Comparison of ENCODE assay signal across 25 mouse cellular contexts in genomic region chr13:29407619-29408018, GRCm38 (mm10).
DNase-seq lines count a peak whose midpoint lies in the region; ATAC-seq and TF ChIP-seq lines count a peak whose summit lies in the region.
"Had no signal": no experiment of that assay in that cellular context is flagged by ENCODE, and none has a peak within 500 bp of the region (broad histone marks: within the 10 kb centered on the region; RNA-seq: fewer than 3 reads in every experiment).

No protein-coding gene starts in this region.

- TF ChIP-seq POLR2A in limb, embryonic 14.5 days (IDR thresholded peaks at IDR 0.05; ENCODE audit: borderline replicate concordance, extremely low read depth, insufficient read depth, insufficient read length): no peak

- H3K36me3 ChIP-seq in heart, embryonic 16.5 days (ENCODE audit: control insufficient read depth, insufficient read depth): no peaks in the 10 kb centered on the region
- no peaks in the 10 kb centered on the region for H3K36me3 ChIP-seq in embryonic facial prominence, embryonic 10.5 days (replicated peaks)
- no peaks in the 10 kb centered on the region for H3K36me3 ChIP-seq in limb, embryonic 14.5 days (ENCODE audit: control insufficient read depth, insufficient read depth, low read length)
- H3K36me3 ChIP-seq: hindbrain, embryonic 12.5 days; intestine, embryonic 15.5 days; stomach, embryonic 15.5 days had no signal

- 0 out of 2 replicates have a peak, but pooled peaks have one; percentile 28 for ATAC-seq in heart, embryonic 16.5 days (replicated peaks; ENCODE audit: extremely low read depth, insufficient read depth, low FRiP score)
- ATAC-seq in limb, embryonic 14.5 days (ENCODE audit: low FRiP score, low read depth): peak; percentile 34; the same call in 1 of the 2 replicates
- ATAC-seq: CD4-positive, CD25-positive, alpha-beta regulatory T cell, adult 4 months; forebrain, embryonic 13.5 days; hindbrain, postnatal 0 days; intestine, embryonic 15.5 days had no signal

- no peak for DNase-seq in heart, adult 18-20 months
- DNase-seq in embryonic facial prominence, embryonic 10.5 days (ENCODE audit: low spot score): no peak
- DNase-seq in forelimb bud, embryonic 11.5 days (ENCODE audit: low read depth, low spot score): peak; percentile 63
- DNase-seq in limb, embryonic 14.5 days (ENCODE audit: low spot score): peak; percentile 7
- DNase-seq in gastrocnemius, adult 18-20 months (ENCODE audit: low spot score): no peak
- no peak for DNase-seq in gastrocnemius, postnatal 14 days
- DNase-seq: cerebellum, adult 8-10 months; cerebellum, postnatal 25 days; heart, postnatal 14 days; kidney, adult 8-10 months; kidney, postnatal 14 days; liver; lung, adult 2 months; lung, postnatal 10 days; midbrain, embryonic 14.5 days; right cerebral cortex, postnatal 25 days had no signal

- H3K4me1 ChIP-seq in heart, embryonic 16.5 days (ENCODE audit: control insufficient read depth, insufficient read depth, low read length): peaks cover 6% of the 10 kb centered on the region
- H3K4me1 ChIP-seq in embryonic facial prominence, embryonic 10.5 days: peaks cover 40% of the 10 kb centered on the region
- H3K4me1 ChIP-seq in limb, embryonic 14.5 days (ENCODE audit: control insufficient read depth, insufficient read depth, low read length): peaks cover 15% of the 10 kb centered on the region
- H3K4me1 ChIP-seq: intestine, embryonic 15.5 days; stomach, embryonic 15.5 days had no signal

- no peak overlapping the region for H3K9ac ChIP-seq in heart, embryonic 16.5 days (ENCODE audit: low read length)
- H3K9ac ChIP-seq in limb, embryonic 14.5 days (ENCODE audit: low read depth, low read length, severe bottlenecking): no peak overlapping the region
- H3K9ac ChIP-seq: forebrain, embryonic 13.5 days; hindbrain, embryonic 12.5 days; intestine, embryonic 15.5 days; liver, embryonic 14.5 days; stomach, embryonic 15.5 days had no signal

- H3K27ac ChIP-seq in heart, embryonic 16.5 days (ENCODE audit: low read length): 0 out of 2 replicates have a peak overlapping the region, but pooled peaks have one; percentile 19
- H3K27ac ChIP-seq in embryonic facial prominence, embryonic 10.5 days (replicated peaks): peak overlapping the region; percentile 76; the same call in 1 of the 2 replicates
- H3K27ac ChIP-seq in limb, embryonic 14.5 days (replicated peaks; ENCODE audit: low read depth, low read length): no peak overlapping the region
- H3K27ac ChIP-seq: forebrain, embryonic 13.5 days; hindbrain, embryonic 12.5 days; hindbrain, postnatal 0 days; intestine, embryonic 15.5 days; liver, embryonic 14.5 days; stomach, embryonic 15.5 days had no signal

- H3K27me3 ChIP-seq in heart, embryonic 16.5 days (ENCODE audit: control insufficient read depth, insufficient read depth, low read length): no peaks in the 10 kb centered on the region
- H3K27me3 ChIP-seq in embryonic facial prominence, embryonic 10.5 days (replicated peaks; ENCODE audit: low read depth, poor library complexity, severe bottlenecking): no peaks in the 10 kb centered on the region
- H3K27me3 ChIP-seq in limb, embryonic 14.5 days (ENCODE audit: control insufficient read depth, insufficient read depth, low read length): no peaks in the 10 kb centered on the region
- H3K27me3 ChIP-seq: forebrain, embryonic 13.5 days; hindbrain, embryonic 12.5 days; intestine, embryonic 15.5 days; stomach, embryonic 15.5 days had no signal

- no peaks in the 10 kb centered on the region for H3K9me3 ChIP-seq in heart, embryonic 16.5 days (replicated peaks; ENCODE audit: control insufficient read depth, low read length)
- H3K9me3 ChIP-seq in embryonic facial prominence, embryonic 10.5 days: no peaks in the 10 kb centered on the region
- no peaks in the 10 kb centered on the region for H3K9me3 ChIP-seq in limb, embryonic 14.5 days (ENCODE audit: control insufficient read depth, low read length)
- H3K9me3 ChIP-seq: forebrain, embryonic 13.5 days; hindbrain, embryonic 12.5 days; intestine, embryonic 15.5 days; stomach, embryonic 15.5 days had no signal

- intact Hi-C loops in gastrocnemius, postnatal 14 days (cut with DNase I; ENCODE audit: low total_unique reads): no loop called here

- no peak overlapping the region for H3K4me2 ChIP-seq in heart, embryonic 16.5 days (ENCODE audit: low read depth, low read length)
- H3K4me2 ChIP-seq in limb, embryonic 14.5 days (replicated peaks; ENCODE audit: low read depth, low read length, severe bottlenecking): no peak overlapping the region
- H3K4me2 ChIP-seq: forebrain, embryonic 13.5 days; heart, embryonic 11.5 days; hindbrain, embryonic 12.5 days; intestine, embryonic 15.5 days; stomach, embryonic 15.5 days had no signal

- WGBS in heart, embryonic 16.5 days: 54% methylated on average over 1 of the region's 1 CpGs
- WGBS in embryonic facial prominence, embryonic 10.5 days: 84% methylated on average over 1 of the region's 1 CpGs
- WGBS in limb, embryonic 14.5 days: 57% methylated on average over 1 of the region's 1 CpGs

- no peak overlapping the region for H3K4me3 ChIP-seq in heart, embryonic 16.5 days (ENCODE audit: low read length)
- no peak overlapping the region for H3K4me3 ChIP-seq in embryonic facial prominence, embryonic 10.5 days
- H3K4me3 ChIP-seq in limb, embryonic 14.5 days (replicated peaks; ENCODE audit: low read length): no peak overlapping the region
- H3K4me3 ChIP-seq: forebrain, embryonic 13.5 days; hindbrain, embryonic 12.5 days; intestine, embryonic 15.5 days; stomach, embryonic 15.5 days had no signal

Comparison
In these comparisons a context has a peak if more than half of its experiments do, and no peak if none do; other contexts are left out.
1. DNase-seq: peak in forelimb bud, embryonic 11.5 days (single experiment) and limb, embryonic 14.5 days (single experiment); none in heart, adult 18-20 months (0 of 2), embryonic facial prominence, embryonic 10.5 days (single experiment), gastrocnemius, adult 18-20 months (single experiment) and gastrocnemius, postnatal 14 days (single experiment).